Mouse (Mus musculus): ENCODE measurements around the gene Smg6.

Gene Smg6

DNA sequence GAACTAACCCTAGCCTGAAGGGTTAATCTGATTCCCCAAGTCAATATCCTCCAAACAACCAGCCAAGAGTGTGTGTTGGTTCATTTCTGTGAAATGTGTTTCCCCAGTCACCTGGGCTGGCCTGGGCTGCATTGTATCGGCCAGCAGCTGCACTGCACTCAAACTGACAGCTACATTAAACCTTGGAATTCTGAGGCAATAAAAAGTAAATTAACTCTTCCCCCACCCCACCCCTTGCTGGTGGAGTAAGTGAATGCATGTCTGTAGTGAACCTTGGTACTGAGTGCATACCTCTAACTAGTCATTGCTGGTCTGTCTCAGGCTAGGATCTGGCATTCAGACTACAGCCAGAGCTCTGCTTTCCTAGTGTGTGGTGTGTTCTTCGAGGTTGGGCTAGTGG is 124.2 kb downstream of the Smg6 start:
- no peak for DNase-seq

DNA sequence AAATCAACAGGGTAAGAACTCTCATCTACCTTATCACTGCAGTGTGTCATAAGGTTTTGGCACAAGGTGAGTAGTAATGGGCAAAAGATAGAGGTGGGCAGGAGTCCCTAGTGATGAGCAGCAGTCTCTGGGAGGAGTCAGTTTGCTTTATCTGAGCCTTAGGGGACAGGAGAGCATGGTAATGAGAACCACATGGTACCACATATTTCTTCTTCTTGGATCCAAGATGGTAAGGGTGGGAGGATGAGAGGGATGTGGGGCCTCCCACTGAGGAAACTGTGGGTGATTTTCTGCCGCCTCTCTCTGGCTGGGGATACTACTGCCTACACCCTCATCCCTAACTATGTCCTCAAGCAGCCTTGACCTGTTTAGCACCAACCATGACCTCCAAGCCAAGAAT is 125.6 kb downstream of the Smg6 start:
- no peak for DNase-seq

DNA sequence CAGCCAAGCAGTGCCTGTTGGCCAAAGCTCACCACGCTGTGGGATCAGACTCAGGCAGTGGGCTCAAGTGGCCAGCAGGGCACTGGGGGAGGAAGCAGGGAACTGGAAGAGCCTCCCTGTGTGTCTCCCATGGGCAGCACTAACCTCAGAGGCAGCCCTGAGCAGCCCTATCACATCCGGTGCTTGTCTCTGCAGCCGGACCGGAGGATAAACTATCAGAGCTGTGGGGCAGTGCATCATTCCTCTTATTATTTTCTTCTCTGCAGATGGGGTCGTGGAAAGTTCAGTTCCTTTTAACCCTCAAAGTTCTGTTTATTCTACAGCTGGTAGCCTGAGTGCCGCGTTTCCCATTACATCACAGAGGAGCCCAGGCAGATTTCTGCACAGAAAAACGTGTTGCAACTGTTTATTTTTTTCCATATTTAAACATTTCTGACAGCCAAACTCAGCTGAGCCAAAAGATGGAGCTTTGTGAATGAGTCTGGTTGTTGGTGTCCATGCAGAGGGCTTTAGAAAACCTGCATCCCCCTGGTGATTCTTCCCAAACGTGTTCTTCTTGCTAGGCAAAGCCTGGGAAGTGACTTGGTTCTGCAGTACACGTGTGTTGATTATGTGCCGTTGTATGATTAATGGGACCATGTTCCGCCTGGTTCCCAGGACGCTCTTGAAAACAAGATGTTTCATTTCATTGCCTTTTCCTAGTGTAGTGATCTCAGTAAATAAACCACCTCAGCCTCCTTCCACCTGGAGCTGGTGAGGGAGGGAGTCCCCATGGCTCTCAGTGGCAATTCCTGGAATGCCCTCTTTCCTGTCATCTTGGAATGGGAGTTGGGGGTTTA is 126.3 kb downstream of the Smg6 start:
- DNase-seq, result no peak

GRCm38 (mm10) chr11:75053020-75053419 is 127.4 kb downstream of the Smg6 start:
- DNase-seq, result no peak

- DNase-seq, result no peak
These were observed 128.1 kb downstream of the Smg6 start for GRCm38 (mm10) chr11:75053722-75054121.

DNA sequence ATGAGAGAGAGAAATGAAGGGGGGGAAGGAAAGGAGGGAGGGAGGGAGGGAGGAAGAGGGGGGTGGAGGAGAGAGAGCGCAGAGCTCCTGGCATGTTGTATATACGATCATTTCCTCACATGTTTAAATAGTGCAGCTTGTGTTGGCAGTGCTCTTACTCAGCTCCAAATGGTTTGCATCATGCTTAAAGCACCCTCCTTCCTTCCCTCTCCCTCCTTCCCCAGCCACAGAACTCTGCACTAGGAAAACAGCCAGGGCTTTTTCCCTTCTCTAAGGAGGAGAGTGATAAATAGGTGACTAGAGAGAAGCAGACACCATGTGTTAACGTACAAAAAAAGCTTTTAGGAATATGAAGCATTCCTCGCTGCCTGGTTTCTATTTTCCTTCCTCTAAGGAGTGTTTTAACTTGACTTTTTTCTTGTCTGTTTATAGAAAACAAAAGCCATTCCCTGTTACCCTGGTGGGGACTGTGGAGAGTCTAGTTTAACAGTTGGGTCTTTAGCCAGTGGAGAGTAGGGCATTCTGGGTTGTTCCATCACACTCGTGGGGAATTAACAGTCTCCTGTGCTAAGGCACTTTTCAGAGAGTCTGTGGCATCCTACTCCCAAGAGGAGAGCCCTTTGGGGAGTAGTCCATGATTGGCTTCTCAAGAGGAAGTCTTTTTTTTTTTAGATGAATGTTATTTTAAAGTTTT is 128.7 kb downstream of the Smg6 start:
- no peak for DNase-seq

GRCm38 (mm10) chr11:75054878-75055214 is 129.2 kb downstream of the Smg6 start:
- DNase-seq, result no peak

- no peak for DNase-seq
These were observed 137.0 kb downstream of the Smg6 start for GRCm38 (mm10) chr11:75062650-75063049.

GRCm38 (mm10) chr11:75064266-75064665 is 138.6 kb downstream of the Smg6 start:
- no peak for DNase-seq

DNA sequence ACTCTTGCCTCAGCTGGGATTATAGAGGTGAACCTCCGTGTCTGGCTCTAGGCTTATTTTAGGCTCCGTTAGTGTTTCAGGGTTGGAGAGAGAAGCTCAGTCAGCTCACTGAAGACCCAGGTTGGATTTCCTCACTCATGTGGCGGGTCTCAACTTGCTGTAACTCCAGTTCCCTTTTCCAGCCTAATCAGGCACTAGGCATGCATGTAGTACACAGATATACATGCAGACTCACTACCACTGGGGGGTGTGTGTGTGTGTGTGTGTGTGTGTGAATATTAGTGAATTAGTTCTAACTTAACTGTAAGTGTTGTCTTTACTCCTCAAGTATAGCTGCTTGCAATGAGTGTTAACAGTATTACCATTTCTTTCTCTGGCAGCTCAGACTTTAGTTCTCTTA is 145.7 kb downstream of the Smg6 start:
- no peak for DNase-seq

- no peak for DNase-seq
These were observed 147.5 kb downstream of the Smg6 start for GRCm38 (mm10) chr11:75072932-75073625.

GRCm38 (mm10) chr11:75073696-75074095 is 148.1 kb downstream of the Smg6 start:
- DNase-seq, result no peak

DNA sequence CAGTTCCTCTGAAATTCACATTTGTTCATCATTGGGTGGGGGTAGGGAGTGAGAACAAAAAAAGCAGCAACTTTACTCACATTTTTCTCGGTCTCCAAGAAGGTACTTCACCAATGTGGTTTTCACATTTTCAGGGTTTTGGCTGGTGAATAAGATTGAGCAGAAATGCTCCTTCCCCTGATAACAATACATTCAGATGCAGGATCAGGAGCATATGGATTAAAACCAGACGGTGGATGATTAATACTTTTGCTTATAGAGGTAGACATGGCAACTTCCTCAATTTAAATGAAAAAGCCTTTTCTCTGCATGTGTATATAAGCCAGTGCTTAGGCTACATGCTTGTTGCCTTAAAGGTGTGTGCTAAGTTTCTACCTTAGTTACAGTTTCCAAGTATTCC is 148.9 kb downstream of the Smg6 start:
- DNase-seq, result no peak

DNA sequence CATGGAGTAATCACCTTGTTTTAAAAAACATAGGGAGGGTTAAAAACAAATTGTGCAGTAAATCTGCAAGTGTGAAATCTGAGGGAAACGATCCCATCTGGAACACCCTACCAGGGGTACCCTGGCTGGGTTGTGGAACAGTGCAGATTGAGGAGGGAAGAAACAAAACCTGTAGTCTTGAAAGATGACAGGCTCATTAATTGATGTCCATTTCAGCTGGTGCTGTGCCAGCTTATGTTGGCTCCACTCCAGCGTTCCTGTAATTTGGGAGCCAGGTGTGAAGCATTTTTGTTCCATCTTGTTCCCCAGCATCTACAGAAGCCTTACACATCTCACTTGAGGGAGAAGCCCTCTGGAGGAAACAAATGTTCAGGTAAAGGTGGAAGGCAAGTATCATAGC is 153.0 kb downstream of the Smg6 start:
- peak; percentile 59 to 77 for DNase-seq

- peak; percentile 16 to 36 for DNase-seq
These were observed 157.4 kb downstream of the Smg6 start for GRCm38 (mm10) chr11:75083031-75083430.

GRCm38 (mm10) chr11:75092159-75092558 is 166.5 kb downstream of the Smg6 start:
- peak; percentile 16 to 33 for DNase-seq

DNA sequence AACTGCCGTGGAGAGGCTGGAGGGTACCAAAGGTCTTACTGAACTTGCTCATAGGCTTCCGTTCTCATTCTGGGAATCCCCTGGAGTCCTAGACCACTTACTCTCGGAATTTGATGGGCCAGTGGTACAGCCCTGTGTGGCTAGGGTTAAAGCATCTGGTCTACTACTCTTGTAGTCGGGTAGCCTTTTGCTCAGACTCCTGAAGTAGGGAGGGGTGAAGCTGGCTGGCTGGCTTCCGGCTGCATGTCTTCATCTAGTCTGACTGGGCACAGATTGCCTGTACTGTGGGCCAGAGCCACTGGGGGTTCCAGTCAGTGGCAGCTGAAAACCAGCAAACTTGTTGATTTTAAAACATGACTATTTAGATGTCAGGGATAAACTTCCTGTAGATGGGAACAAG is 167.0 kb downstream of the Smg6 start:
- peak; percentile 67 to 68 for DNase-seq

DNA sequence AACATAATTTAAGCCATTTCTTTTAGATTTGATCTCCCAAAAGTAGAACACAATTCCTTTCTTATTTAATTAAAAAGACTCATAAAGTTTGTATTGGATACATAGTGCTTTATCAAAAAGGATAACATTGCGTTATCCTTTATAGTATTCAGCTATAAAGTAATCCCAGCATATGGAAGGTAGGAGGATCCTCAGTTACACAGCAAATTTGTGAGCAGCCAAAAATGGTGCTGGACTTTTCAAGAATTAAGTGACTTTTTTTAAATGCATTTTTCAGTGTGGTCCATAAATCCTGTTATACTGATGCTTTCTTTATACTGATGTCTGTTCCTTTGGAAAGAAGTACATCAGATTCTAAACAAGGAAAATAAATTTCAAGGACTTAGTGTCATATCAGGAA is 169.1 kb downstream of the Smg6 start:
- DNase-seq, result no peak

- peak; percentile 20 to 33 for DNase-seq
These were observed 177.2 kb downstream of the Smg6 start for GRCm38 (mm10) chr11:75102763-75103339.

GRCm38 (mm10) chr11:75106614-75107013 is 181.0 kb downstream of the Smg6 start:
- DNase-seq, result no peak

DNA sequence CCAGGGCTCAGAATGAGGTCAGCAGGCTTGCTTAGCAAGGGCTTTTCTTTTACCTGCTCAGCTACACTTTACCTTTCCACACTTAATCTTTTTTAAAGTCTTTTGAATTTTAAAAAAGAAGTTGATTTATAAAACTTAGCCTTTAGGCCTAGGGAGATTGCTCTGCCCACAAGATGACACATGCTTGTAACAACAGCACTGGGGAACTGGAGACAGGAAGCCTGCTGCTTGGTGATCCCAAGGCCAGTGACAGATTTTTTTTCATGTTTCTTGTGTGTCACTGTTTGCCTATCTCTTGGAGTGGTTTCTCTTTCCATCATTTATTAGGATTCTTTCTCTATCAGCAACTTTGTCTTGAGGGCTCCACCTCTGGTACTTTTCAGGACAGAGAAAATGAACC is 183.3 kb downstream of the Smg6 start:
- DNase-seq, result no peak

- no peak for DNase-seq
These were observed 190.8 kb downstream of the Smg6 start for GRCm38 (mm10) chr11:75116379-75116778.

GRCm38 (mm10) chr11:75118141-75118540 is 192.5 kb downstream of the Smg6 start:
- DNase-seq, result peak in 1 of 2 experiments; percentile 23

Data from cerebellum, postnatal 14 days (tissue).